Mouse (Mus musculus): ENCODE measurements around the gene Smc1b. TPM values are rescaled to one million over a fixed set of nuclear protein-coding genes. Genes with fewer than 3 reads are reported as not detected.
"Not testable (repeated sequence)": the region's sequence is repeated elsewhere in the genome, so short reads cannot be mapped to it uniquely, and the experiment has no call there.

Smc1b gene
- polyA plus RNA-seq, 1 experiment = 0.01 TPM

DNA sequence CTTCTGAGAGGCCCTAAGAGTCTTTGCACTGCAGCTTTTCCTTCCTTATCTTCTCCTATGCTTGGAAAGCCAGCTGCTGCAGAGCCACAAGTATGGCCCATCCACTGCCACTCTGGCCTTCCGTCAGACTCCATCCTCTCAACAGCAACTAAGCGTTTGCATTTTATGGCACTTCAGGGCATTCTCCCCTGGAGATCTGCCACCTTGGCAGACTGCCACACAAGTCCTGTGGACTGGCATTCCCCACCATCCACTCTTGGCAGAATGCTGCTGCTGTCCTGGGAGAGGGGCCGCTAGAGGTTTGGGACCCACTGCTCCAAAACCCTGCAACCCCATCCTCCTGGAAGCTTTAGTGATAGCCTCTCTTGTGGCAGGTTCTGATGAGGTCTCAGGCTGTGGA lies 99.9 kb downstream of the Smc1b start:
- Histone ChIP-seq H3ac (ENCODE audit: control insufficient read depth, insufficient read length, low read depth) (no peak overlapping the region), H3K79me3 (ENCODE audit: low read depth) (no peaks in the 10 kb centered on the region), H3K4me3 (ENCODE audit: insufficient read depth, poor library complexity, severe bottlenecking) (no peak overlapping the region), H3K79me2 (ENCODE audit: control insufficient read depth, insufficient read depth) (no peaks in the 10 kb centered on the region), H3K36me3 (ENCODE audit: control insufficient read depth, insufficient read depth) (no peaks in the 10 kb centered on the region), H3K27me3 (ENCODE audit: control insufficient read depth, insufficient read depth, insufficient read length) (no peaks in the 10 kb centered on the region)
- no peak for TF ChIP-seq USF1 (IDR thresholded peaks at IDR 0.05; ENCODE audit: low read depth)
- TF ChIP-seq CEBPB (IDR thresholded peaks at IDR 0.05; ENCODE audit: low read depth) = no peak
- no peak for TF ChIP-seq MYOD1 (IDR thresholded peaks at IDR 0.05; ENCODE audit: control insufficient read depth, insufficient read length, low read depth)
- TF ChIP-seq FOSL1 (IDR thresholded peaks at IDR 0.05; ENCODE audit: insufficient read depth, low read length, poor library complexity, severe bottlenecking) = no peak
- TF ChIP-seq MAX (IDR thresholded peaks at IDR 0.05) = no peak
- no peak for TF ChIP-seq MYOG (IDR thresholded peaks at IDR 0.05; ENCODE audit: control insufficient read depth, extremely low read depth, insufficient read length)
- TF ChIP-seq CTCF (IDR thresholded peaks at IDR 0.05; ENCODE audit: control insufficient read depth, insufficient read depth, insufficient read length) = no peak

DNA sequence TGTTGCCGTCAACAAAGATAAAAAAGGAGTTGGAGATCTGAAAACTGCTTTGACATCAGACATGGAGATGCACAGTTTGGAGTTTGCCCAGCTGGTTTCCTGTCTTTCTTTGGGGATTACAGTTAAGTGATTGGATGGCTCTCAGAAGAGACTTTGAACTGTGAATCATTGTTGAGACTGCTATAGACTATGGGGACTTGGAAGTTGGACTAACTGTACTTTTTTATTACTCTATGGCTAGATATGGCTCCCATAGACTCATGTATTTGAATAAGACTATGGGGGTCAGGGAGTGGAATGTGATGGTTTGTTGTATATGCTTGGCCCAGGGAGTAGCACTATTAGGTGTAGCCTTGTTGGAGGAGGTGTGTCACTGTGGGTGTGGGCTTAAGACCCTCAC lies 101.1 kb downstream of the Smc1b start:
- not testable (repeated sequence) for H3ac ChIP-seq (ENCODE audit: control insufficient read depth, insufficient read length, low read depth); H3K27me3 ChIP-seq (ENCODE audit: control insufficient read depth, insufficient read depth, insufficient read length); H3K79me3 ChIP-seq (ENCODE audit: low read depth); H3K79me2 ChIP-seq (ENCODE audit: control insufficient read depth, insufficient read depth); H3K36me3 ChIP-seq (ENCODE audit: control insufficient read depth, insufficient read depth); H3K4me3 ChIP-seq (ENCODE audit: insufficient read depth, poor library complexity, severe bottlenecking)

DNA sequence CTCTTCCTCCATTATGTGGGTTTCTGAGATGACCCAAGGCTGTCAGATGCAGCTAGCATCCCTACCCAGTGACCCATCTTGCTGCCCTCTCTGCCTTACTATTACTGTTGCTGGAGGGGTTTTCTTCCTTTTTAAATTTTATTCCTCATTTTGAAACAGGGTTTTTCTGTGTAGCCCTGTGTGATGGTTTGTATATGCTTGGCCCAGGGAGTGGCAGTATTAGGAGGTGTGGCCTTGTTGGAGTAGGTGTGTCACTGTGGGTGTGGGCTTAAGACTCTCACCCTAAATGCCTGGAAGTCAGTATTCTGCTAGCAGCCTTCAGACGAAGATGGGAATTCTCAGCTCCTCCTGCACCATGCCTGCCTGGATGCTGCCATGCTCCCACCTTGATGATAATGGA lies 103.1 kb downstream of the Smc1b start, which contains the start of gene Fam118a:
TSS of gene Fam118a (plus strand) at position 301 of the 400 bp plus-strand sequence.
- not testable (repeated sequence) for H3K36me3 ChIP-seq (ENCODE audit: control insufficient read depth, insufficient read depth); H3K79me3 ChIP-seq (ENCODE audit: low read depth); H3K4me3 ChIP-seq (ENCODE audit: insufficient read depth, poor library complexity, severe bottlenecking); H3K79me2 ChIP-seq (ENCODE audit: control insufficient read depth, insufficient read depth); H3ac ChIP-seq (ENCODE audit: control insufficient read depth, insufficient read length, low read depth)
- peaks cover 10% of the 10 kb centered on the region for H3K27me3 ChIP-seq (ENCODE audit: control insufficient read depth, insufficient read depth, insufficient read length)

DNA sequence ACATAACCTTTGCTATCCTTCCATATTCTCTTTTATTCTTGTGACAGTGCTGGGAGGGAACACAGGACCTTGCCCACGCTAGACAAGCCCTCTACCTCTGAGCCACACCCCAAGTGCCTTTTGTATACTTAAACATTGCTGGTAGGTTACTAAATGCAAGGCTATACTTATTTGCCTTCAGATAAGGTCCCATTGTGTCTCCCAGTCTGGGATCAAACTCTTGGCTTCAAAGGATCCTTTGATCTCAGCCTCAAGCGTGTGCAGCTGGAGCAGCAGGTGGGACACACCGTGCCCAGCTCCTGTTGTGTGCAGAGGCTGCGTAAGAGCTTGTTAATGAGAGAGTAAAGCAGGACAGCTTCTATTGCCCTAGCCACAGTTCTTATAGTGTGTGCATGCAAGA lies 104.0 kb downstream of the Smc1b start:
- Histone ChIP-seq H3K79me2 (ENCODE audit: control insufficient read depth, insufficient read depth) (no peaks in the 10 kb centered on the region), H3ac (ENCODE audit: control insufficient read depth, insufficient read length, low read depth) (no peak overlapping the region), H3K27me3 (ENCODE audit: control insufficient read depth, insufficient read depth, insufficient read length) (peaks cover 10% of the 10 kb centered on the region), H3K36me3 (ENCODE audit: control insufficient read depth, insufficient read depth) (no peaks in the 10 kb centered on the region), H3K4me3 (ENCODE audit: insufficient read depth, poor library complexity, severe bottlenecking) (no peak overlapping the region), H3K79me3 (ENCODE audit: low read depth) (no peaks in the 10 kb centered on the region)
- TF ChIP-seq FOSL1 (IDR thresholded peaks at IDR 0.05; ENCODE audit: insufficient read depth, low read length, poor library complexity, severe bottlenecking) = no peak

DNA sequence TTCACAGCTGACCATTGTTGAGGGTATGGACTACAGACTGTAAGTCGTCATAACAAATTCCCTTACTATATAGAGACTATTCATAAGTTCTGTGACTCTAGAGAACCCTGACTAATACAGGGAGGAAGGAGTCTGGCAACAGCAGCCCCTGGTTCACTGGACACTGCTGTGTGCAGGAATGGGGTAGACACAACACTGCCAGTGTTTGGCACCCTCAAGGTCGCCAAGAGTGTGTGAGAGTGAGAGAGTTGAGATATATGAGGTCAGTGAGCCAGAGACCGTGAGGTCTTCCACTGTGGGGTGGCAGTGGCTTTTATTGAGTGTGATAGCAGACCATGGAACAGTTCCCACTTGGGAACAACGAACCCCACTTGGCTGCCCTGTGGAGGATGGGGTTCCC lies 105.6 kb downstream of the Smc1b start:
- no peaks in the 10 kb centered on the region for H3K79me3 ChIP-seq (ENCODE audit: low read depth)
- H3K79me2 ChIP-seq (ENCODE audit: control insufficient read depth, insufficient read depth) = no peaks in the 10 kb centered on the region
- no peak overlapping the region for H3ac ChIP-seq (ENCODE audit: control insufficient read depth, insufficient read length, low read depth)
- no peak overlapping the region for H3K4me3 ChIP-seq (ENCODE audit: insufficient read depth, poor library complexity, severe bottlenecking)
- no peaks in the 10 kb centered on the region for H3K36me3 ChIP-seq (ENCODE audit: control insufficient read depth, insufficient read depth)
- peaks cover 18% of the 10 kb centered on the region for H3K27me3 ChIP-seq (ENCODE audit: control insufficient read depth, insufficient read depth, insufficient read length)
- TF ChIP-seq USF1 (IDR thresholded peaks at IDR 0.05; ENCODE audit: low read depth) (no peak), FOSL1 (IDR thresholded peaks at IDR 0.05; ENCODE audit: insufficient read depth, low read length, poor library complexity, severe bottlenecking) (no peak)

DNA sequence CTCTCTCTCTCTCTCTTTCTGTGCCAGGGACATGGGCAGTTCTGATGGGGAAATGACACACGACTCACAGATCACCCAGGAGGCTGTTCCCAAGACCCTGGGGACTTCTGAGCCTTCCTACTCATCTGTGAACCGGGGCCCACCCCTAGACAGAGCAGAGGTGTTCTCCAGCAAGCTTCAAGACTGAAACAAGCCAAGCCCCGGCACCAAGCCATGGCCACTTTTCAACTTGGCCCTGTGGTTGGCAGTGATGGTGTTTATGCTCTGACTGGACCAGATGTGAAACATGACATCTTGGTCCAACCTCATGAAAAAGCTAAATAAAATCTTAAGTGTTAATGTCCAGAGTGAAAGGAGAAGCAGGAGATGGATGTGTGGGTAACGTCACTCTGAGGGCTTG lies 109.6 kb downstream of the Smc1b start:
- H3K4me3 ChIP-seq (ENCODE audit: insufficient read depth, poor library complexity, severe bottlenecking) = no peak overlapping the region
- H3K79me3 ChIP-seq (ENCODE audit: low read depth) = no peaks in the 10 kb centered on the region
- H3K36me3 ChIP-seq (ENCODE audit: control insufficient read depth, insufficient read depth) = no peaks in the 10 kb centered on the region
- peaks cover 46% of the 10 kb centered on the region for H3K27me3 ChIP-seq (ENCODE audit: control insufficient read depth, insufficient read depth, insufficient read length)
- TF ChIP-seq MAX (IDR thresholded peaks at IDR 0.05) = no peak
- no peak for TF ChIP-seq MYOG (IDR thresholded peaks at IDR 0.05; ENCODE audit: control insufficient read depth, extremely low read depth, insufficient read length)
- no peak for TF ChIP-seq MYOD1 (IDR thresholded peaks at IDR 0.05; ENCODE audit: control insufficient read depth, insufficient read length, low read depth)
- TF ChIP-seq FOSL1 (IDR thresholded peaks at IDR 0.05; ENCODE audit: insufficient read depth, low read length, poor library complexity, severe bottlenecking) = no peak
- TF ChIP-seq CEBPB (IDR thresholded peaks at IDR 0.05; ENCODE audit: low read depth) = no peak
- TF ChIP-seq USF1 (IDR thresholded peaks at IDR 0.05; ENCODE audit: low read depth) = no peak
- no peak for TF ChIP-seq CTCF (IDR thresholded peaks at IDR 0.05; ENCODE audit: control insufficient read depth, insufficient read depth, insufficient read length)
- no peak overlapping the region for H3ac ChIP-seq (ENCODE audit: control insufficient read depth, insufficient read length, low read depth)
- no peaks in the 10 kb centered on the region for H3K79me2 ChIP-seq (ENCODE audit: control insufficient read depth, insufficient read depth)

DNA sequence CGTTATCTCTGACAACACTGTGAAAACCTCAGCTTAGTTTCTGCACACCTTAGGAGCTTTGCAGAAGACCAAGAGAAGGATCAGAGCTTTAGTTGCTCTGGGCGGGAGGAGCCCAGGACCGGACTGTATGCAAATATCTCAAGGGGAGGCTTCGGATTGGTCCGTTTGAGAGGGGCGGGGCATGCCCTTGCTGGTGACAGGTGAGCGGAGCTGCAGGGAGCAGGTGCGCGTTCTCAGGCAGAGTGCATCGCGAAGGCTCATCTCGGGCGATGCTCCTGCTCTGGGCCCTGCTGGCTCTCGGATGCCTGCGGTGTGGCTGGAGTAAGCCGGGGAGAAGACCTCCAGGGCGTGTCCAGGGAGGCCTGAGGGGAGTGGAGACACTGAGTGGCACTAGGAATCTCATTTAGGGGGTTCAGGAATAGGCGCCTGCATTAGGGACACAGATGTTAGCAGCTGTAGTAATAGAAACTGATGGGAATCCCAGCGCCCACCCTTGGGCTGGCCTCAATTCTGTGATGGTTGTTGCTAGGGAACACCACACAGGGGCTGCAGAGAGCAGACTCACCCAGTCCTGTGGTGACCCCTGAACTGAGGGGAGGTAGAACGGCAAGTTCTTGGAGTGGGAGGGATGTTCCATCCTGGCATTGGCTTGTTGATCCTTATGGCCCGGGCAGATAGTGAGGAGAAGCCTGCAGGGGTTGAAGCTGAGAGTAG lies 114.7 kb downstream of the Smc1b start, which contains the start of gene Upk3a:
TSS of gene Upk3a (plus strand) at position 191 of the 714 bp plus-strand sequence.
- Histone ChIP-seq H3K79me2 (ENCODE audit: control insufficient read depth, insufficient read depth) (no peaks in the 10 kb centered on the region), H3ac (ENCODE audit: control insufficient read depth, insufficient read length, low read depth) (no peak within 1 kb of the TSS), H3K79me3 (ENCODE audit: low read depth) (no peaks in the 10 kb centered on the region), H3K27me3 (ENCODE audit: control insufficient read depth, insufficient read depth, insufficient read length) (peaks cover 56% of the 10 kb centered on the region), H3K4me3 (ENCODE audit: insufficient read depth, poor library complexity, severe bottlenecking) (no peak within 1 kb of the TSS), H3K36me3 (ENCODE audit: control insufficient read depth, insufficient read depth) (no peaks in the 10 kb centered on the region)
- no peak for TF ChIP-seq MYOG (IDR thresholded peaks at IDR 0.05; ENCODE audit: control insufficient read depth, extremely low read depth, insufficient read length)
- no peak for TF ChIP-seq MYOD1 (IDR thresholded peaks at IDR 0.05; ENCODE audit: control insufficient read depth, insufficient read length, low read depth)
- no peak for TF ChIP-seq FOSL1 (IDR thresholded peaks at IDR 0.05; ENCODE audit: insufficient read depth, low read length, poor library complexity, severe bottlenecking)
- TF ChIP-seq CEBPB (IDR thresholded peaks at IDR 0.05; ENCODE audit: low read depth) = no peak
- TF ChIP-seq USF1 (IDR thresholded peaks at IDR 0.05; ENCODE audit: low read depth) = no peak
- no peak for TF ChIP-seq MAX (IDR thresholded peaks at IDR 0.05)
- no peak for TF ChIP-seq CTCF (IDR thresholded peaks at IDR 0.05; ENCODE audit: control insufficient read depth, insufficient read depth, insufficient read length)

All from C2C12 (cell line).